Mouse (Mus musculus) heart, adult 2 months (tissue): ENCODE results near the gene Nell1.

Source experiments
- CTCF ChIP-seq: fragments of 200-600 bp; IDR thresholded peaks from 2 replicates; pipeline ENCODE4 v1.8.1; 2022; ENCODE audit warnings: antibody characterized with exemption, mild to moderate bottlenecking, moderate library complexity
- EP300 ChIP-seq: fragments of 200-500 bp; IDR thresholded peaks from 2 replicates; pipeline ENCODE4 v1.6.1; 2011; ENCODE audit warnings: low read depth, low read length, control low read depth; ENCODE audit not compliant: insufficient read depth
- POLR2A ChIP-seq: fragments of 200-500 bp; IDR thresholded peaks from 2 replicates; pipeline ENCODE4 v1.6.1; 2011; ENCODE audit warnings: mild to moderate bottlenecking, low read depth, low read length, control low read depth; ENCODE audit not compliant: insufficient read depth

DNA sequence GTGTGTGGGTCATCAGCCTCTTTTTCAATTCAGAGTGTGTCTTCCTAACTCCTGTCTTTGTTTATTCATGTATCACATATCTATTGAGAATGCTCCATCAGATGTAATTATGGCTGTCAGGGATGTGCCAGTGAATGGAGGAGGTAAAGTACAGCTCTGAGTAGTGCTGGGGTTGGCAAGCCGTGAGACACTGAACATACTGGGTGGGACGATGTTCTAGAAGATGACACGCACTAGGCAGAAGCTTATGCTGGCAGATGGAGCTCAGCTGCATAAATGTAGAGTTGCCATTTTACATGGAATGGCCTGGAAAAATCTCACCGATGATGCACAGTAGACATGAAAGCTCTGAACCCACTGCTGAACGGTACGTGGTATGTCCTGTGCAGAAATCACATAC is 493.1 kb downstream of the Nell1 start:
- TF ChIP-seq CTCF (no peak), EP300 (no peak), POLR2A (no peak)
